Mouse (Mus musculus) stomach, postnatal 0 days (tissue): Measurements from ENCODE around the gene Zp1. TPM values are rescaled to one million over a fixed set of nuclear protein-coding genes. Genes with fewer than 3 reads are reported as not detected.

Source experiments
- ATAC-seq: fragments of 200-750 bp; cut with Nextera tagmentation; 2 replicates; pipeline ENCODE4 v1.8.0; 2017; ENCODE audit not compliant: low FRiP score, low TSS enrichment
- DNase-seq: peaks from one replicate; pipeline ENCODE4 v3.0.0-alpha.2; 2016; ENCODE audit warnings: low spot score
- H3K27ac ChIP-seq: fragments of 300-500 bp; sonication (generic); replicated peaks from 2 replicates; pipeline ENCODE4 v1.5.1; 2014; ENCODE audit warnings: mild to moderate bottlenecking, control low read depth
- H3K27me3 ChIP-seq: fragments of 300-500 bp; sonication (generic); 2 replicates; pipeline ENCODE4 v1.6.1; 2014; ENCODE audit warnings: low read length; ENCODE audit not compliant: control insufficient read depth, insufficient read depth
- H3K36me3 ChIP-seq: fragments of 300-500 bp; sonication (generic); 2 replicates; pipeline ENCODE4 v1.6.1; 2014; ENCODE audit warnings: low read length, mixed read lengths; ENCODE audit not compliant: control insufficient read depth, insufficient read depth
- H3K4me1 ChIP-seq: fragments of 300-500 bp; sonication (generic); replicated peaks from 2 replicates; pipeline ENCODE4 v1.6.1; 2014; ENCODE audit warnings: antibody characterized with exemption; ENCODE audit not compliant: control insufficient read depth, insufficient read depth
- H3K4me2 ChIP-seq: fragments of 300-500 bp; sonication (generic); replicated peaks from 2 replicates; pipeline ENCODE4 v1.6.1; 2014; ENCODE audit warnings: low read depth, mild to moderate bottlenecking, control low read depth, moderate library complexity
- H3K4me3 ChIP-seq: fragments of 300-500 bp; sonication (generic); 2 replicates; pipeline ENCODE4 v1.5.1; 2014; ENCODE audit warnings: low read depth, low read length, control low read depth
- H3K9ac ChIP-seq: fragments of 300-500 bp; sonication (generic); 2 replicates; pipeline ENCODE4 v1.6.1; 2014; ENCODE audit warnings: mild to moderate bottlenecking, low read length, control low read depth, mixed read lengths
- H3K9me3 ChIP-seq: fragments of 300-500 bp; sonication (generic); 2 replicates; pipeline ENCODE4 v1.6.1; 2016; ENCODE audit warnings: low read length; ENCODE audit not compliant: control insufficient read depth
- CTCF ChIP-seq: IDR thresholded peaks from 2 replicates; pipeline ENCODE4 v1.5.1; 2016; ENCODE audit warnings: antibody characterized with exemption, low read depth, mild to moderate bottlenecking, moderate library complexity
- EP300 ChIP-seq: optimal IDR thresholded peaks from 2 replicates; pipeline ENCODE3; 2016; ENCODE audit warnings: antibody characterized with exemption
- WGBS: fragments of 180-500 bp; shearing (Covaris S2); extraction: QIAGEN DNeasy Blood & Tissue Kit; methylation state at CpG from one replicate; pipeline ENCODE4 v1.1.7; 2014; 5-methylcytosine and 5-hydroxymethylcytosine counted together
- polyA plus RNA-seq: library from polyadenylated mRNA; unstranded; fragments of >200 nt; fragmentation: Nextera tagmentation; extraction: Ambion mirVana; gene quantifications from 2 replicates; pipeline ENCODE4 v1.2.1, GENCODE M21; 2015

The Zp1 gene
- polyA plus RNA-seq, 1 experiment from 2014 or later: 0.08 TPM

GRCm38 (mm10) chr19:10924220-10924619 is 3.8 kb upstream of the Zp1 start:
- Histone ChIP-seq H3K4me2 (no peak overlapping the region), H3K27me3 (no peaks in the 10 kb centered on the region), H3K4me1 (no peaks in the 10 kb centered on the region), H3K36me3 (no peaks in the 10 kb centered on the region), H3K4me3 (no peak overlapping the region), H3K9me3 (no peaks in the 10 kb centered on the region), H3K27ac (no peak overlapping the region), H3K9ac (no peak overlapping the region)
- ATAC-seq: no peak
- no peak for TF ChIP-seq EP300
- no peak for TF ChIP-seq CTCF
- WGBS: 36% methylated on average over 4 of the region's 4 CpGs
- DNase-seq: no peak

- H3K9ac ChIP-seq: no peak overlapping the region
- WGBS: 62% methylated on average over 3 of the region's 3 CpGs
Measured at GRCm38 (mm10) chr19:10921058-10921457, 626 bp upstream of the Zp1 start.

GRCm38 (mm10) chr19:10918321-10918991 is 2.0 kb downstream of the Zp1 start:
- Histone ChIP-seq H3K4me1 (no peaks in the 10 kb centered on the region), H3K27me3 (no peaks in the 10 kb centered on the region), H3K36me3 (no peaks in the 10 kb centered on the region), H3K27ac (no peak overlapping the region), H3K9me3 (no peaks in the 10 kb centered on the region), H3K4me2 (no peak overlapping the region), H3K4me3 (no peak overlapping the region), H3K9ac (no peak overlapping the region)
- DNase-seq (no peak), ATAC-seq (no peak)
- WGBS: 82% methylated on average over 10 of the region's 10 CpGs
- TF ChIP-seq CTCF: no peak
- TF ChIP-seq EP300: no peak

More at GRCm38 (mm10) chr19:10921058-10921457, 626 bp upstream of the Zp1 start:
- Histone ChIP-seq H3K4me3 (no peak overlapping the region), H3K4me2 (no peak overlapping the region), H3K27ac (no peak overlapping the region), H3K4me1 (no peaks in the 10 kb centered on the region), H3K9me3 (no peaks in the 10 kb centered on the region), H3K36me3 (no peaks in the 10 kb centered on the region), H3K27me3 (no peaks in the 10 kb centered on the region)
- DNase-seq: no peak
- ATAC-seq: no peak
- no peak for TF ChIP-seq CTCF

GRCm38 (mm10) chr19:10916506-10916905 is 3.9 kb downstream of the Zp1 start:
- no peak overlapping the region for H3K4me3 ChIP-seq
- no peaks in the 10 kb centered on the region for H3K9me3 ChIP-seq
- H3K27ac ChIP-seq: no peak overlapping the region
- no peaks in the 10 kb centered on the region for H3K36me3 ChIP-seq
- H3K27me3 ChIP-seq: no peaks in the 10 kb centered on the region
- DNase-seq: no peak
- ATAC-seq: no peak
- no peak overlapping the region for H3K9ac ChIP-seq
- no peak overlapping the region for H3K4me2 ChIP-seq
- no peaks in the 10 kb centered on the region for H3K4me1 ChIP-seq
- 54% methylated on average over 5 of the region's 5 CpGs for WGBS
- no peak for TF ChIP-seq EP300

GRCm38 (mm10) chr19:10914870-10915269 is 5.6 kb downstream of the Zp1 start:
- no peak overlapping the region for H3K9ac ChIP-seq
- no peaks in the 10 kb centered on the region for H3K27me3 ChIP-seq
- H3K4me3 ChIP-seq: no peak overlapping the region
- no peak overlapping the region for H3K27ac ChIP-seq
- DNase-seq (no peak), ATAC-seq (no peak)
- WGBS: 76% methylated on average over 2 of the region's 2 CpGs
- no peaks in the 10 kb centered on the region for H3K4me1 ChIP-seq
- no peaks in the 10 kb centered on the region for H3K9me3 ChIP-seq
- H3K36me3 ChIP-seq: no peaks in the 10 kb centered on the region
- TF ChIP-seq EP300 (no peak), CTCF (no peak)
- no peak overlapping the region for H3K4me2 ChIP-seq

- TF ChIP-seq EP300 (no peak), CTCF (no peak)
- DNase-seq (no peak), ATAC-seq (no peak)
- 30% methylated on average over 7 of the region's 7 CpGs for WGBS
- 0 out of 2 replicates have a peak overlapping the region, but pooled peaks have one; percentile 18 for H3K9ac ChIP-seq
- 0 out of 2 replicates have a peak, but pooled peaks cover 2% of the 10 kb centered on the region for H3K4me1 ChIP-seq
- H3K4me3 ChIP-seq: no peak overlapping the region
- no peaks in the 10 kb centered on the region for H3K36me3 ChIP-seq
- H3K27ac ChIP-seq: no peak overlapping the region
- H3K4me2 ChIP-seq: no peak overlapping the region
- H3K9me3 ChIP-seq: no peaks in the 10 kb centered on the region
- no peaks in the 10 kb centered on the region for H3K27me3 ChIP-seq
Measured at GRCm38 (mm10) chr19:10914291-10914690, 6.1 kb downstream of the Zp1 start.
